Mouse (Mus musculus): ENCODE results near the gene Gm20883.
"Not testable (repeated sequence)": the region's sequence is repeated elsewhere in the genome, so short reads cannot be mapped to it uniquely, and the experiment has no call there.

Gene Gm20883

GRCm38 (mm10) chrY:50607951-50608350 is at the start of gene Gm20883:
Gene Gm20883, plus strand, starts transcription at chrY:50608251.
- in situ Hi-C loops (cut with MseI, MboI): not testable (repeated sequence)

Measured in mouse trophoblast stem cell (cell line).